Mouse (Mus musculus) heart, postnatal 25 days (tissue): Measurements from ENCODE around the gene Boc. TPM values are rescaled to one million over a fixed set of nuclear protein-coding genes. Genes with fewer than 3 reads are reported as not detected.
A peak's percentile ranks its signal among the peaks of the same experiment; 100 is the strongest.

ENCODE experiments used
- DNase-seq: peaks from one replicate; pipeline ENCODE4 v3.0.0; 2022; ENCODE audit warnings: low spot score
- intact Hi-C: fragments of 180-260 bp; cut with DNase I; formaldehyde crosslinking; loops from one replicate; pipeline ENCODE4 v1.15.1; 2025
- total RNA-seq, 2 experiments: library from RNA; stranded (reverse); gene quantifications; 2 replicates each; pipeline ENCODE4 v1.2.3; 2021

Gene Boc
- total RNA-seq, 2 experiments from 2014 or later: 4.5 to 5.8 TPM

DNA sequence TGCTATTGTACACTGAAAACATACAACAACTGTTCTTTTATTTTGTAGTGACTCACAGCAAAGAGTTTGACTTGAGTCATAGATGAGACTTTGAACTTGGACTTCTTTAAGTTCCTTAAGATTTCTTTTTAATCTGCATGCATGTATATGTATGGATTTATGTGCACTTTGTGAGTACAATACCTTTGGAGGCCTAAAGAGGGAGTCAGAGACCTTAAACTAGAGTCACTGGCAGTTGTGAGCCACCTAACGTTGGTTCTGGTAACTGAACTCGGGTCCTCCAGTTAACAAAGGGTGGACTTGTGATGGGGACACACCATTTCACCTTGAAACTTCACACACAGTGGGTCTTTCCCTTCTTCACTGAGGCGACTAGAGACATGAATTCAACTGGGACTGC is 60.2 kb downstream of the Boc start:
- no peak for DNase-seq
- intact Hi-C loops: no loop called here

DNA sequence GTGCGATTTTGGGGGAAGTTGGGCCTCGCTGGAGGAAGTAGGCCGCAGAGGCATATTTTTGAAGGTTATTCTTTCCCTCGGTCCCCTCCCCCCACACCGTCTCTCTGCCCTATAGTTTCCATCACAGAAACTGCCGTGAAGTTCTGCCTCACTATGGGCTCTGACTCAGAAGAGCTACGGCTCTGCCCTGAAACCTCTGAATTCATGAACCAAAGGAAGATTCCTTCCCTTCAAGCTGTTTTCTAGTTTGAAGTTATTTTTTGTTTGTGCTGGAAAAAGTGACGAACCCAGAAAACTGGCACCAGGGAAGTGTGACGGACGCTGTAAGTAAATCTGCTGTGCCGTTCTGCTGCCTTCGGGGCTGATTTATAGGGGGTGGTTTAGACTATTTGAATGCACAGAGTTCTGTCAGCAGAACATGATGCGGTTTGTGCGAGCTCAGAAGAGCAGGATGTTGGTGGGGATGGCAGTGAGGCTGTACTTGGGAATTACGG is 61.7 kb downstream of the Boc start:
- intact Hi-C loops: no loop called here
- DNase-seq: no peak

DNA sequence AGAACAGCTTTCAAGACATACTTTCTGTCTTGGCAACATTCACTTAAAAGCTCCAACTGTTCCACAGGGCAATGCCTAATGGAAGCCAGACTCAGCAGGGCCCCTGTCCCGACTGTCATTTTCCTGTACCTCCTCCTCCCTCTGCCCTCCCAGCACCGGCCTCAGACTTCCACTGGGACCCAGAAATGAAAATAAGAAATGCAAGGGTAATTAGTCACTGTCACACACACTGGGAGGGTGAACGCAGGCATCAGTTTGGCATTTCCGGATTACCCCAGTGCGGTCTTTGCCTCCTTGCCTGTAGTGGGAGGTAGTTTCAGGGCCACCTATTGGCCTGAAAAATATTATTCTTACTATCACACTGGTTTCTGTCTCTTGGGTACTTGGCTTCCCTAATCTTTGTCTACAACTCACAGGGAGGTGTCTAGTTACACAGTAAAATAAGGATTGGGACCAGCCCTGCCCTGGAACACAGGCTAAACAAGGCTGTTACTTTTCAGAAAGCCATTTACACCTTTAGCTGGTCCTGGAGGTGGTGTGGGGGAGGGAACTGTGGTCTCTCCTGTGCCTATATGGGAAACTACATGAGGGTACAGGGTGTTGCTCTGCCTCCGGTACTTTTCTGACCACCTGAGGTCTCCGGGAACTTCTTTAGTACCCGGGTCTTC is 64.1 kb downstream of the Boc start:
- intact Hi-C loops: no loop called here
- no peak for DNase-seq

- intact Hi-C loops: no loop called here
- DNase-seq: peak; percentile 53
Measured at GRCm38 (mm10) chr16:44493868-44494267, 64.8 kb downstream of the Boc start.

- intact Hi-C loops: no loop called here
- DNase-seq: no peak
Measured at GRCm38 (mm10) chr16:44492706-44493105, 66.0 kb downstream of the Boc start.

- DNase-seq: no peak
- intact Hi-C loops: no loop called here
Measured at GRCm38 (mm10) chr16:44492151-44492550, 66.5 kb downstream of the Boc start.

- DNase-seq: no peak
- intact Hi-C loops: no loop called here
Measured at GRCm38 (mm10) chr16:44491051-44491450, 67.6 kb downstream of the Boc start.

- intact Hi-C loops: loop anchor here (10.0 kb wide), 2 partner anchors 238 to 608 kb away; partner anchors contain the start of genes Ccdc80 and Nepro
- no peak for DNase-seq
Measured at GRCm38 (mm10) chr16:44487194-44487593, 71.5 kb downstream of the Boc start.

DNA sequence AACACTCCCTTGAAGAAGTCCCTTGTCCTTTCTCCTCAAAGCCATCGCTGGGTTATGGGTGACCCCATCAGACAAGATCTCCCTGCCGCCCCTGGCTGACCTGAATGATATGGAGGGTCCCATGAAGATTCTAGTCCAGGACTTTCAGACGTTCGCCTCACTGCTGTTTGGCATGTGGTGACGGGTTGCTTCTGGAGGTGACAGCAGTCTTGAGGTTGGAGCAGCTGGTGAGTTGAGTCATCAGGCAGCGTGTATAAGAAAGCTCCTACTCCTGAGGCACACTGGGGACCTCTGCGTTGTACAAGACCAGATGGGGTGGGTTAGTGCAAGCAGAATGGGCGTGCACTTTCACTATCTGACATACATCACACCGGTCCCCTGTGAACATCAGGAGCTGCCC is 72.1 kb downstream of the Boc start:
- no peak for DNase-seq
- intact Hi-C loops: loop anchor here (10.0 kb wide), 2 partner anchors 238 to 608 kb away; partner anchors contain the start of genes Ccdc80 and Nepro

DNA sequence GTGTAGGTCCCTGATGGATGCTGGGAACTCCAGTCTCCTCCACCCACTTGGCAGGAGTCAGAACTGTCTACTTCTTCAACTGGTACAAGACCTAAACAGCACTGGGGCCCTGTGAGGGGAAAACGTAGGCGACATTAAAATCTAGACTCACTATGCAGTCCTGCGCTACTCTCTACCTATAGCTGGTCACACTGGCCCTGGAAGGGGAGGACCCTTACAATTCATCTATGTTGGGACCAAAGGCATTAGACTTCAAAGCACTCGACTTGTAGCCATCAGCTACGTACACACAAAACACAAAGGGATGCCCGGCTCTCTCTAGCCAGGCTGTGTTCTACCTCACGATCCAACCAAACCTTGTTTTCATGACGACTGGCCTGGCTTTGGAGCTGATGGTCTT is 73.0 kb downstream of the Boc start:
- no peak for DNase-seq
- intact Hi-C loops: loop anchor here (10.0 kb wide), 2 partner anchors 239 to 609 kb away; partner anchors contain the start of genes Ccdc80 and Nepro

GRCm38 (mm10) chr16:44484831-44485230 is 73.9 kb downstream of the Boc start:
- no peak for DNase-seq
- intact Hi-C loops: loop anchor here (1.0 to 10.0 kb wide), 3 partner anchors 158 to 610 kb away; partner anchors contain the start of genes Ccdc80 and Nepro

GRCm38 (mm10) chr16:44484079-44484478 is 74.6 kb downstream of the Boc start:
- peak; percentile 39 for DNase-seq
- intact Hi-C loops: loop anchor here (1.0 to 10.0 kb wide), 3 partner anchors 159 to 611 kb away; partner anchors contain the start of genes Ccdc80 and Nepro

DNA sequence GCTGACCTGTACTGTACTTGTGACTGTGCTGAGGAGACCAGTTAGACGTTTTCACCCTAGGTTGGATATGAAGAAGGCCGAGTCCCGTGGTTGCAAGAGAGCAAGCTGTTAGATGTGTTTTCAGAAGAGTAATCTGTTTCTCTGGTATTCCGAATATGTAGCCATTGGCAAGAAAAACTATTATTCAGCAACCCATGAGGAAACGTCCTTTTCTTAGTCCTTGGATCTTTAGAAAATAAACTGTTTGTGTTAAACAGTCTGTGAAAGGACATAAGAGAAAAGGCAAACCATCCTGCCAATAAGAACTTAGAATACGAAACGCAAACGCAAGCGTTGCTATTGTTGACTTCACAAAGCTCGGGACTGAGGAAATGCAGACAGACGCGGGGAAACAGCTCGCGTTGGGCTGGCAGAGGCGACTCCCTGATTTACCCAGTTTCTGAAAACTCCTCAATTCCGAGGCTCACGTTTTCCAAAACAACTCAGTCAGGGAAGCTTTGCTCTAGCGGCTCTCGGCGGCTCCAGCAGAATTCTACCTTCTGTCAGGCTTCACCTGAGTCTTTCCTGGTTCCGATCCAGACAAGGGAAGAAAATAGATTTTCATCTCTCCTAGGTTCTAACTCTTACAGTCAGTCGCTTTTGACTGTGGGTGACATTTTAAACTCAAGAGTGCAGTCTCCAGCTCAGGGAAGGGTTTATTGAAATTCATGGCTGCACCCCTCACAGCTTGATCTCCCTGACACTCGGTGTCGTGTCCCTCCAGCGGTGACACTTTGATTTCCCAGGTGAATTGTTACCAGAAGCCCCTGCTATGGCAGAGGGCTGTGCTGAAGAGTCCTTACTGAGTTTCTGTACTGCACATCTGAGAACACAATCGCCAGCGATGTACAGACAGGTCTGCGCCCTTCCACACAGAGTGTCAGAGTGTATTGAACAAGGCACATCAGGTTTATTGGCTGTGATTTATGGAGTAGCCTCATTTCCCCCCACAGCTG is 76.8 kb downstream of the Boc start:
- DNase-seq: no peak
- intact Hi-C loops: loop anchor here (10.0 kb wide), 2 partner anchors 243 to 613 kb away; partner anchors contain the start of genes Ccdc80 and Nepro

GRCm38 (mm10) chr16:44480616-44481015 is 78.1 kb downstream of the Boc start:
- DNase-seq: no peak
- intact Hi-C loops: loop anchor here (10.0 kb wide), 2 partner anchors 244 to 614 kb away; partner anchors contain the start of genes Ccdc80 and Nepro

GRCm38 (mm10) chr16:44479852-44480251 is 78.8 kb downstream of the Boc start:
- intact Hi-C loops: loop anchor here (10.0 kb wide), 2 partner anchors 245 to 615 kb away; partner anchors contain the start of genes Ccdc80 and Nepro
- no peak for DNase-seq

DNA sequence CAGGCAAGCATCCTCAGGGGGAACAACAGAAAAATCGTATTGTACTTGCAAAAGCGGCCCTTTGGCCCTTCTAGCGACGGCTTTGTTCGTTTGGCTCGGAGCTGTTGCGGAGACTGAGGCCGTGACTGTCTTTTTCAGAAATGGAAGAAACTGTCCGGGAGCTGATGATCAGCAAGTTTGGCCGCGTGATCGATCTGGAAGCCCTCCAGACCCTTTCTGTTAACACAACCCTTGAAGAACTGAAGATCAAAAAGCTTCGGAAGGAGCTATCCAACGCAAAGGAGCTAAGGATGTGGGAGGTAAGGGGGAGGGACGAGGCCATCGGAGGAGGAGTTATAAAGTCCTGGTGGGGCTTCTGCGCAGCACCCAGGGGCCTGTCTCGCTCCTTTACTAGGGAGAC is 79.9 kb downstream of the Boc start:
- DNase-seq: no peak
- intact Hi-C loops: no loop called here

DNA sequence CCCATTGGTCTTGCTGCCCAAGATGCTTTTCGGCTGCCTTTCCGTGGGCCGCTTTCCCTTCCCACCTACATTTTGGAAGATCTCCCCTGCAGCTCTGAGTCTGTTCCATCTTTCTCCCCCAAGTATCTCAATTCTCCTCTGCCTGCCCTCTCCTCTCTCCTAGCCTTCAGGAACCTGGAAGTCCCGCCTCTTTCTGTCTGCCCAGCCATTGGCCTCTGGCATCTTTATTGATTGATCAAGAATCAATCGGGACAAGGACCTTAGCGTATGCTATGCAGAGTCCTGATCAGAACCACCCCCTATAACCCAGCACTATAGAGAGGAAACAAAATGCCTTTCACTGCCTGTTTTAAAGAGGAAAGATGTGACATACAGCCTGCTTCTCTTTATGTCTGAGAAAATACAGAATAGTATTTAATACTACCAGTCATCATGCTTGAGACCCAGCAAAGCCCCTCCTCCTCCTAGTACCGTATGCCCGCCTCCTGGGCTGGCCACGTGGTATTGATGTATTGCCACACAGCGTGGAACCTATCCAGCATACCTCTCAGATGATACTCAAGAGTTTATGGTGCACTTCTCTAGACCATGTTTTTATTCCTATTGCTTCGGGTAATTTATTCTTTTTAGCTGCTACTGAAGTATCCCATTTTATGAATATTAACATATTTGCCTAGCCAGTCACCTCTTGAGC is 82.9 kb downstream of the Boc start:
- intact Hi-C loops: no loop called here
- DNase-seq: no peak

DNA sequence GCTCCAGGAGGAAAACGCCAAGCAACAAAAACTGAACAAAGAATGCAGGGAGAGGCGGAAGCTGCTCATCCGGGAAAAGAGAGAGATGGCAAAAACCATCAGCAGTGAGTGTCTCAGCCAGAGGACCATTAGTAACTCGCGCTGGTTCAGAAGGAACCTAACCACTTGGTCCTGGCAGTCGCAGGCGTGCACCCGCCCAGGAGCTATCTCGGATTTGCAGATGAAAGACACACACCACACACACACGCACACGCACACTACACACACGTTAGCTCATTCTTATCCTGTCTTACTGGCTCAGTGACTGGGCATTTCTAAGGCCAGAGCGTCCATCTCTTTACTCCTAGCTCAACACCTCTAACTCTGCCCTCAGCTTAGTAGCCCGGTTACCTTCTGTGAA is 83.4 kb downstream of the Boc start:
- no peak for DNase-seq
- intact Hi-C loops: no loop called here

GRCm38 (mm10) chr16:44460922-44461321 is 97.8 kb downstream of the Boc start:
- intact Hi-C loops: no loop called here
- DNase-seq: no peak

DNA sequence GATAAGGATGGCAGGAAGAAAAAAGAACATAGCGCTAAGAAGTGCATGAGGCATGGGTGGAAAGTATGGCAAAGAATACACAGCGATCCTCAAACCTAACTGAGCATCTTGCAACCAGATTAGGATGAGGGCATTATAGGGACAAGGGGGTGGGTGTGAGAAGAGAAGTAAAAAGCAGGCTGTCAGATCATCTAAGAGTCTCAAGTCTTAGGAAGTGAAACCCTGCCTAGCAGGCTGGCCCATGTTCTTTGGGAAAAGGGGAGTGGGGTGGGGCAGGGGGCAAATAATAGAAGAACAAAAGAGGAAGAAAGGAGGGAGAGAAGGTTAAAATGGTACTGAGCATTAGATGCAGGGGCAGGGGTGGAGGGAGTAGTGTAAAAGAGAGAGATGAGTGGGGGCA is 99.9 kb downstream of the Boc start:
- intact Hi-C loops: no loop called here
- no peak for DNase-seq
